Mouse (Mus musculus): Measurements from ENCODE around the gene Tmem230. TPM values are rescaled to one million over a fixed set of nuclear protein-coding genes. Genes with fewer than 3 reads are reported as not detected.
"Not testable (repeated sequence)": the region's sequence is repeated elsewhere in the genome, so short reads cannot be mapped to it uniquely, and the experiment has no call there.

The Tmem230 gene
- total RNA-seq (2022): 10 to 100 TPM; 44.1 to 48.7 (median 46.3) TPM

- peak; percentile 93 for DNase-seq
These were observed at the start of gene Tmem230 for GRCm38 (mm10) chr2:132247539-132248313. Tmem230 (minus strand) TSS chr2:132247807.

- DNase-seq: no peak
These were observed 46.3 kb upstream of the Tmem230 start for GRCm38 (mm10) chr2:132293694-132294450.

- no peak for DNase-seq
These were observed 44.5 kb upstream of the Tmem230 start for GRCm38 (mm10) chr2:132292083-132292482.

GRCm38 (mm10) chr2:132291265-132291664 lies 43.7 kb upstream of the Tmem230 start:
- no peak for DNase-seq

GRCm38 (mm10) chr2:132290808-132291207 lies 43.2 kb upstream of the Tmem230 start:
- no peak for DNase-seq

- DNase-seq: not testable (repeated sequence)
These were observed 41.6 kb upstream of the Tmem230 start for GRCm38 (mm10) chr2:132289213-132289612.

- no peak for DNase-seq
These were observed 38.9 kb upstream of the Tmem230 start for GRCm38 (mm10) chr2:132286376-132287076.

- not testable (repeated sequence) for DNase-seq
These were observed 38.1 kb upstream of the Tmem230 start for GRCm38 (mm10) chr2:132285722-132286121.

- peak; percentile 41 for DNase-seq
These were observed 37.0 kb upstream of the Tmem230 start for GRCm38 (mm10) chr2:132284492-132285139.

GRCm38 (mm10) chr2:132283236-132284070 lies 35.8 kb upstream of the Tmem230 start:
- no peak for DNase-seq

GRCm38 (mm10) chr2:132282453-132283174 lies 35.0 kb upstream of the Tmem230 start:
- DNase-seq: no peak

GRCm38 (mm10) chr2:132281560-132282452 lies 34.2 kb upstream of the Tmem230 start:
- no peak for DNase-seq

- DNase-seq: no peak
These were observed 33.0 kb upstream of the Tmem230 start for GRCm38 (mm10) chr2:132280518-132281120.

GRCm38 (mm10) chr2:132279978-132280377 lies 32.4 kb upstream of the Tmem230 start:
- DNase-seq: no peak

- no peak for DNase-seq
These were observed 31.8 kb upstream of the Tmem230 start for GRCm38 (mm10) chr2:132279336-132279882.

GRCm38 (mm10) chr2:132278273-132278853 lies 30.8 kb upstream of the Tmem230 start:
- no peak for DNase-seq

- no peak for DNase-seq
These were observed 28.6 kb upstream of the Tmem230 start for GRCm38 (mm10) chr2:132276249-132276648.

GRCm38 (mm10) chr2:132275527-132275926 lies 27.9 kb upstream of the Tmem230 start:
- DNase-seq: no peak

All from adrenal gland, adult 8-10 months (tissue).